Comparison of ENCODE assay signal across 8 mouse cellular contexts in genomic region chr14:51884598-51885331, GRCm38 (mm10). TPM values are rescaled to one million over a fixed set of nuclear protein-coding genes. Genes with fewer than 3 reads are reported as not detected.
DNase-seq lines count a peak whose midpoint lies in the region; ATAC-seq and TF ChIP-seq lines count a peak whose summit lies in the region.

Gene Mettl17, plus strand, starts transcription at chr14:51884842.

- H3K4me1 ChIP-seq in G1E (ENCODE audit: insufficient read depth, low read depth, low read length), result peaks cover 16% of the 10 kb centered on the region
- peaks cover 14% of the 10 kb centered on the region for H3K4me1 ChIP-seq in forebrain, embryonic 16.5 days (replicated peaks; ENCODE audit: control insufficient read depth, insufficient read depth, low read length)
- H3K4me1 ChIP-seq in lung, embryonic 14.5 days (ENCODE audit: insufficient read depth), result no peaks in the 10 kb centered on the region; the same call in 1 of the 2 replicates
- H3K4me1 ChIP-seq in olfactory bulb, adult 2 months (ENCODE audit: control insufficient read depth, insufficient read depth, low read length), result peaks cover 2% of the 10 kb centered on the region; the same call in 1 of the 2 replicates
- peaks cover 7% of the 10 kb centered on the region for H3K4me1 ChIP-seq in thymus, adult 2 months (replicated peaks; ENCODE audit: control insufficient read depth, insufficient read depth, low read length)

- intact Hi-C loops in heart, postnatal 36 days (cut with DNase I), result loop anchor here (5.0 to 10.0 kb wide), 2 partner anchors 420 to 787 kb away; partner anchors contain the start of gene Mettl3

- no peak for TF ChIP-seq CTCF in G1E (IDR thresholded peaks at IDR 0.05; ENCODE audit: low read depth, low read length)
- TF ChIP-seq CTCF in layer of hippocampus, adult 2 months (conservative IDR thresholded peaks at IDR 0.05), result peak; percentile 44
- TF ChIP-seq CTCF in lung, embryonic 14.5 days (IDR thresholded peaks at IDR 0.05; ENCODE audit: low read depth), result peak; percentile 19
- no peak; the same call in 1 of the 2 replicates for TF ChIP-seq CTCF in olfactory bulb, adult 2 months (IDR thresholded peaks at IDR 0.05; ENCODE audit: insufficient read depth, low read depth, low read length)
- peak; percentile 53; the same call in 1 of the 2 replicates for TF ChIP-seq CTCF in thymus, adult 2 months (IDR thresholded peaks at IDR 0.05; ENCODE audit: borderline replicate concordance, control insufficient read depth, extremely low read depth, insufficient read depth, low read length, poor library complexity)

- peak; percentile 96 for DNase-seq in G1E (ENCODE audit: low spot score)
- DNase-seq in cerebellum, adult 18-20 months, result peak; percentile 88 to 96
- DNase-seq in heart, postnatal 36 days, result peak; percentile 89 to 90
- peak; percentile 89 to 95 for DNase-seq in layer of hippocampus, adult 2 months (ENCODE audit: low spot score in 2 of 2)
- peak; percentile 99 for DNase-seq in lung, embryonic 14.5 days
- DNase-seq in thymus, adult 2 months, result peak; percentile 95

- no peaks in the 10 kb centered on the region for H3K9me3 ChIP-seq in G1E (replicated peaks)
- no peaks in the 10 kb centered on the region for H3K9me3 ChIP-seq in forebrain, embryonic 16.5 days (ENCODE audit: control insufficient read depth, low read length)
- H3K9me3 ChIP-seq in lung, embryonic 14.5 days (ENCODE audit: low read depth, low read length), result no peaks in the 10 kb centered on the region

- peak within 1 kb of the TSS; percentile 93 for H3K4me3 ChIP-seq in G1E (ENCODE audit: low read depth, low read length)
- peak within 1 kb of the TSS; percentile 77 for H3K4me3 ChIP-seq in forebrain, embryonic 16.5 days (replicated peaks; ENCODE audit: low read length)
- peak within 1 kb of the TSS; percentile 69 for H3K4me3 ChIP-seq in layer of hippocampus, adult 2 months
- peak within 1 kb of the TSS; percentile 67 for H3K4me3 ChIP-seq in lung, embryonic 14.5 days (ENCODE audit: low read depth, low read length)
- H3K4me3 ChIP-seq in olfactory bulb, adult 2 months (ENCODE audit: insufficient read depth, low read depth, low read length), result peak within 1 kb of the TSS; percentile 60
- peak within 1 kb of the TSS; percentile 81 for H3K4me3 ChIP-seq in thymus, adult 2 months (ENCODE audit: control insufficient read depth, insufficient read depth, low read length)

- peak within 1 kb of the TSS; percentile 83 for H3K4me2 ChIP-seq in forebrain, embryonic 16.5 days (ENCODE audit: low read length)
- H3K4me2 ChIP-seq in lung, embryonic 14.5 days, result peak within 1 kb of the TSS; percentile 79

- WGBS in forebrain, embryonic 16.5 days, result under 1% methylated on average over 43 of the region's 43 CpGs
- WGBS in lung, embryonic 14.5 days, result under 1% methylated on average over 43 of the region's 43 CpGs
- WGBS in olfactory bulb, adult 2 months, result under 1% methylated on average over 43 of the region's 43 CpGs
- under 1% methylated on average over 43 of the region's 43 CpGs for WGBS in thymus, adult 2 months

- peak within 1 kb of the TSS; percentile 75 for H3K27ac ChIP-seq in forebrain, embryonic 16.5 days (ENCODE audit: low read length)
- H3K27ac ChIP-seq in layer of hippocampus, adult 2 months, result peak within 1 kb of the TSS; percentile 79
- peak within 1 kb of the TSS; percentile 69 for H3K27ac ChIP-seq in lung, embryonic 14.5 days (ENCODE audit: low read depth)
- H3K27ac ChIP-seq in olfactory bulb, adult 2 months (ENCODE audit: insufficient read depth, low read depth, low read length), result peak within 1 kb of the TSS; percentile 9; the same call in 1 of the 2 replicates
- peak within 1 kb of the TSS; percentile 17; the same call in 1 of the 2 replicates for H3K27ac ChIP-seq in thymus, adult 2 months (ENCODE audit: control insufficient read depth, insufficient read depth, low read length)

- H3K9ac ChIP-seq in forebrain, embryonic 16.5 days (replicated peaks; ENCODE audit: low read depth, low read length), result peak within 1 kb of the TSS; percentile 70
- H3K9ac ChIP-seq in lung, embryonic 14.5 days, result peak within 1 kb of the TSS; percentile 67

- H3K27me3 ChIP-seq in G1E (ENCODE audit: insufficient read depth, low read length), result no peaks in the 10 kb centered on the region
- H3K27me3 ChIP-seq in forebrain, embryonic 16.5 days (replicated peaks; ENCODE audit: control insufficient read depth, insufficient read depth, low read length), result no peaks in the 10 kb centered on the region
- no peaks in the 10 kb centered on the region for H3K27me3 ChIP-seq in lung, embryonic 14.5 days (ENCODE audit: insufficient read depth, low read length)
- H3K27me3 ChIP-seq in thymus, adult 2 months (ENCODE audit: control insufficient read depth, insufficient read depth, low read length), result no peaks in the 10 kb centered on the region

- TF ChIP-seq POLR2A in olfactory bulb, adult 2 months (IDR thresholded peaks at IDR 0.05; ENCODE audit: insufficient read depth, low read depth, low read length), result peak; percentile 69
- peak; percentile 55; the same call in 1 of the 2 replicates for TF ChIP-seq POLR2A in thymus, adult 2 months (IDR thresholded peaks at IDR 0.05; ENCODE audit: control insufficient read depth, extremely low read depth, insufficient read depth, low read length, poor library complexity)

- H3K36me3 ChIP-seq in G1E (replicated peaks), result peaks cover 35% of the 10 kb centered on the region
- H3K36me3 ChIP-seq in forebrain, embryonic 16.5 days (ENCODE audit: control insufficient read depth, insufficient read depth), result peaks cover 10% of the 10 kb centered on the region
- H3K36me3 ChIP-seq in lung, embryonic 14.5 days (ENCODE audit: insufficient read depth), result peaks cover 31% of the 10 kb centered on the region
- peaks cover 11% of the 10 kb centered on the region for H3K36me3 ChIP-seq in thymus, adult 2 months (ENCODE audit: control insufficient read depth, insufficient read depth, low read length)

- peak; percentile 99 for ATAC-seq in G1E (ENCODE audit: extremely low read depth, insufficient number of reproducible peaks, low FRiP score, poor library complexity, severe bottlenecking)
- ATAC-seq in forebrain, embryonic 16.5 days, result peak; percentile 99
- ATAC-seq in lung, embryonic 14.5 days (ENCODE audit: insufficient read depth), result peak; percentile 97

RNA-seq across cellular contexts. Expression of gene Mettl17, which starts in this region (rescaled TPM):
- 29.3 and 36.9 TPM in 2 replicates for total RNA-seq in G1E (2014; fragmentation: Nextera tagmentation)
- 20.6 and 23.2 TPM in 2 replicates for total RNA-seq in G1E (2017)
- 11.7 and 19.5 TPM in 2 replicates for polyA plus RNA-seq in G1E (2012)
- polyA plus RNA-seq in forebrain, embryonic 16.5 days (2015; fragmentation: Nextera tagmentation; extraction: Ambion mirVana), result 69.0 and 94.7 TPM in 2 replicates
- 10 to 100 TPM; 19.3 to 24.4 TPM for total RNA-seq in heart, postnatal 36 days (2021)
- total RNA-seq in layer of hippocampus, adult 2 months (2021), result 10 to 100 TPM; 31.6 to 40.5 TPM
- 32.4 and 38.4 TPM in 2 replicates for polyA plus RNA-seq in lung, embryonic 14.5 days (2014; fragmentation: Nextera tagmentation; extraction: Ambion mirVana)
- polyA plus RNA-seq in olfactory bulb, adult 2 months (2012; ENCODE audit: insufficient read depth, insufficient read length, low replicate concordance, missing spikeins), result not detected in 2 replicates
- polyA plus RNA-seq in thymus, adult 2 months (2012; rRNA removed), result 50.4 and 56.7 TPM in 2 replicates

Comparison
In these comparisons a context has a peak if more than half of its experiments do, and no peak if none do; other contexts are left out.
1. Peak in every context shown above with its lines: DNase-seq, ATAC-seq, H3K4me3 ChIP-seq and H3K27ac ChIP-seq.
2. CTCF ChIP-seq: peak in layer of hippocampus, adult 2 months (single experiment), lung, embryonic 14.5 days (single experiment) and thymus, adult 2 months (single experiment); none in G1E (single experiment) and olfactory bulb, adult 2 months (single experiment).
3. H3K27ac ChIP-seq: peak in every context shown above with its lines; median percentile 79 in layer of hippocampus, adult 2 months; 75 in forebrain, embryonic 16.5 days; 69 in lung, embryonic 14.5 days; 17 in thymus, adult 2 months; 9 in olfactory bulb, adult 2 months.